Comparison of ENCODE assay signal across 8 mouse cellular contexts in genomic region chr3:159841458-159841857, GRCm38 (mm10). TPM values are rescaled to one million over a fixed set of nuclear protein-coding genes. Genes with fewer than 3 reads are reported as not detected.
A peak's percentile ranks its signal among the peaks of the same experiment; 100 is the strongest.
DNase-seq lines count a peak whose midpoint lies in the region; ATAC-seq lines count a peak whose summit lies in the region.

No protein-coding gene starts in this region.

- peak; percentile 53 for DNase-seq in 3T3-L1 (ENCODE audit: low read depth, low spot score)
- DNase-seq in CD4-positive, CD25-positive, alpha-beta regulatory T cell, adult 2 months (ENCODE audit: low read depth, low spot score), result peak; percentile 35
- DNase-seq in forebrain, embryonic 14.5 days (ENCODE audit: low spot score), result peak; percentile 15
- peak; percentile 23 for DNase-seq in midbrain, embryonic 10.5 days (ENCODE audit: low spot score)
- DNase-seq in thymus, postnatal 4 days, result peak; percentile 12
- no peak for DNase-seq in adipocyte (ENCODE audit: low spot score)

- H3K4me2 ChIP-seq in forebrain, embryonic 14.5 days (ENCODE audit: low read length), result peak overlapping the region; percentile 86
- H3K4me2 ChIP-seq in intestine, embryonic 15.5 days (replicated peaks), result peak overlapping the region; percentile 73

- peak overlapping the region; percentile 49 for H3K4me3 ChIP-seq in forebrain, embryonic 14.5 days (ENCODE audit: low read depth, low read length)
- peak overlapping the region; percentile 63 for H3K4me3 ChIP-seq in intestine, embryonic 15.5 days (replicated peaks)
- H3K4me3 ChIP-seq in midbrain, embryonic 10.5 days, result peak overlapping the region; percentile 71

- no peak for ATAC-seq in forebrain, embryonic 14.5 days
- ATAC-seq in intestine, embryonic 15.5 days, result peak; percentile 13; the same call in 1 of the 2 replicates
- no peak for ATAC-seq in cerebellum, adult (ENCODE audit: insufficient number of reproducible peaks, low FRiP score, low TSS enrichment)

- H3K4me1 ChIP-seq in forebrain, embryonic 14.5 days (ENCODE audit: control insufficient read depth, insufficient read depth, low read length), result no peaks in the 10 kb centered on the region
- H3K4me1 ChIP-seq in intestine, embryonic 15.5 days (replicated peaks), result peaks cover 7% of the 10 kb centered on the region; the same call in 1 of the 2 replicates
- peaks cover 35% of the 10 kb centered on the region for H3K4me1 ChIP-seq in midbrain, embryonic 10.5 days

- peak overlapping the region; percentile 47; the same call in 1 of the 2 replicates for H3K9ac ChIP-seq in forebrain, embryonic 14.5 days (ENCODE audit: low read length)
- H3K9ac ChIP-seq in intestine, embryonic 15.5 days, result peak overlapping the region; percentile 71; the same call in 1 of the 2 replicates

- H3K36me3 ChIP-seq in forebrain, embryonic 14.5 days (ENCODE audit: control insufficient read depth, insufficient read depth, low read length), result no peaks in the 10 kb centered on the region
- H3K36me3 ChIP-seq in intestine, embryonic 15.5 days, result no peaks in the 10 kb centered on the region
- peaks cover 9% of the 10 kb centered on the region; the same call in 1 of the 2 replicates for H3K36me3 ChIP-seq in midbrain, embryonic 10.5 days

- H3K27ac ChIP-seq in forebrain, embryonic 14.5 days (ENCODE audit: low read depth, low read length), result no peak overlapping the region
- H3K27ac ChIP-seq in intestine, embryonic 15.5 days, result no peak overlapping the region
- H3K27ac ChIP-seq in midbrain, embryonic 10.5 days (replicated peaks), result peak overlapping the region; percentile 92

- WGBS in forebrain, embryonic 14.5 days, result 11% methylated on average over 3 of the region's 3 CpGs
- WGBS in intestine, embryonic 15.5 days, result 12% methylated on average over 3 of the region's 3 CpGs
- WGBS in midbrain, embryonic 10.5 days, result 8% methylated on average over 3 of the region's 3 CpGs

- H3K27me3 ChIP-seq in forebrain, embryonic 14.5 days (replicated peaks; ENCODE audit: control insufficient read depth, insufficient read depth, low read length), result peaks cover 12% of the 10 kb centered on the region
- no peaks in the 10 kb centered on the region for H3K27me3 ChIP-seq in intestine, embryonic 15.5 days (replicated peaks)
- H3K27me3 ChIP-seq in midbrain, embryonic 10.5 days (ENCODE audit: low read depth, poor library complexity, severe bottlenecking), result no peaks in the 10 kb centered on the region

- no peaks in the 10 kb centered on the region for H3K9me3 ChIP-seq in forebrain, embryonic 14.5 days (replicated peaks; ENCODE audit: control insufficient read depth, low read length)
- H3K9me3 ChIP-seq in intestine, embryonic 15.5 days, result no peaks in the 10 kb centered on the region
- H3K9me3 ChIP-seq in midbrain, embryonic 10.5 days (replicated peaks), result no peaks in the 10 kb centered on the region

RNA-seq across cellular contexts. Expression of gene Wls, which starts 2.0 kb away (rescaled TPM):
- polyA plus RNA-seq in forebrain, embryonic 14.5 days (2014; fragmentation: Nextera tagmentation; extraction: Ambion mirVana), result 49.6 and 55.9 TPM in 2 replicates
- 76.3 and 82.2 TPM in 2 replicates for polyA plus RNA-seq in intestine, embryonic 15.5 days (2015; fragmentation: Nextera tagmentation; extraction: Ambion mirVana)
- 192 and 199 TPM in 2 replicates for polyA plus RNA-seq in midbrain, embryonic 10.5 days (2016; fragmentation: Nextera tagmentation; extraction: Ambion mirVana)
